Mouse (Mus musculus) midbrain, postnatal 0 days (tissue): ENCODE results near the gene Rpl41. TPM values are rescaled to one million over a fixed set of nuclear protein-coding genes. Genes with fewer than 3 reads are reported as not detected.

Experiments
- ATAC-seq: fragments of 200-750 bp; cut with Nextera tagmentation; 2 replicates; pipeline ENCODE4 v1.8.0; 2017; ENCODE audit warnings: moderate number of reproducible peaks, mild to moderate bottlenecking, moderate TSS enrichment, moderate library complexity; ENCODE audit not compliant: low FRiP score
- DNase-seq: peaks from one replicate; pipeline ENCODE4 v3.0.0-alpha.2; 2015; ENCODE audit warnings: low spot score
- H3K27ac ChIP-seq: fragments of 300-500 bp; sonication (generic); 2 replicates; pipeline ENCODE4 v1.5.1; 2014; ENCODE audit warnings: low read depth, mild to moderate bottlenecking, low read length, mixed read lengths
- H3K27me3 ChIP-seq: fragments of 300-500 bp; sonication (generic); 2 replicates; pipeline ENCODE4 v1.6.1; 2014; ENCODE audit warnings: low read length, control low read depth, mixed read lengths; ENCODE audit not compliant: insufficient read depth
- H3K36me3 ChIP-seq: fragments of 300-500 bp; sonication (generic); 2 replicates; pipeline ENCODE4 v1.6.1; 2014; ENCODE audit warnings: low read length, control low read depth, mixed read lengths; ENCODE audit not compliant: insufficient read depth
- H3K4me1 ChIP-seq: fragments of 300-500 bp; sonication (generic); 2 replicates; pipeline ENCODE4 v1.6.1; 2014; ENCODE audit warnings: mild to moderate bottlenecking, control low read depth, antibody characterized with exemption, low read length, mixed read lengths; ENCODE audit not compliant: insufficient read depth
- H3K4me2 ChIP-seq: fragments of 300-500 bp; sonication (generic); 2 replicates; pipeline ENCODE4 v1.6.1; 2014; ENCODE audit warnings: low read depth, mild to moderate bottlenecking, low read length, mixed read lengths; ENCODE audit not compliant: poor library complexity, severe bottlenecking
- H3K4me3 ChIP-seq: fragments of 300-500 bp; sonication (generic); 2 replicates; pipeline ENCODE4 v1.5.1; 2014; ENCODE audit warnings: low read depth, mild to moderate bottlenecking, low read length, moderate library complexity
- H3K9ac ChIP-seq: fragments of 300-500 bp; sonication (generic); replicated peaks from 2 replicates; pipeline ENCODE4 v1.6.1; 2014; ENCODE audit warnings: mild to moderate bottlenecking, low read length, moderate library complexity, mixed read lengths; ENCODE audit not compliant: poor library complexity, severe bottlenecking
- H3K9me3 ChIP-seq: fragments of 300-500 bp; sonication (generic); 2 replicates; pipeline ENCODE4 v1.6.1; 2016; ENCODE audit warnings: low read length, control low read depth
- CTCF ChIP-seq: IDR thresholded peaks from 2 replicates; pipeline ENCODE4 v1.5.1; 2016; ENCODE audit warnings: antibody characterized with exemption, mild to moderate bottlenecking
- whole genome bisulfite sequencing: fragments of 180-500 bp; shearing (Covaris S2); extraction: QIAGEN DNeasy Blood & Tissue Kit; methylation state at CpG from one replicate; pipeline ENCODE4 v1.1.7; 2014; 5-methylcytosine and 5-hydroxymethylcytosine counted together
- polyA plus RNA-seq: library from polyadenylated mRNA; unstranded; fragments of >200 nt; fragmentation: Nextera tagmentation; extraction: Ambion mirVana; gene quantifications from 2 replicates; pipeline ENCODE4 v1.2.1, GENCODE M21; 2015
- total RNA-seq: library from RNA; depleted of rRNA; stranded (reverse); fragments of >200 nt; gene quantifications from 2 replicates; pipeline ENCODE4 v1.2.3, GENCODE M21; 2014

Gene Rpl41
- total and polyA plus RNA-seq, 2 experiments from 2014 or later = 807 to 2,464 TPM

GRCm38 (mm10) chr10:128535624-128536265 is 13.4 kb downstream of the Rpl41 start:
- no peak for TF ChIP-seq CTCF
- 70% methylated on average over 4 of the region's 4 CpGs for WGBS
- Histone ChIP-seq H3K36me3 (no peaks in the 10 kb centered on the region), H3K9me3 (no peaks in the 10 kb centered on the region), H3K27me3 (no peaks in the 10 kb centered on the region), H3K27ac (no peak overlapping the region), H3K4me1 (no peaks in the 10 kb centered on the region), H3K9ac (no peak overlapping the region), H3K4me2 (peak overlapping the region; percentile 31), H3K4me3 (0 out of 2 replicates have a peak overlapping the region, but pooled peaks have one; percentile 5)
- ATAC-seq (no peak; the same call in 1 of the 2 replicates), DNase-seq (no peak)

DNA sequence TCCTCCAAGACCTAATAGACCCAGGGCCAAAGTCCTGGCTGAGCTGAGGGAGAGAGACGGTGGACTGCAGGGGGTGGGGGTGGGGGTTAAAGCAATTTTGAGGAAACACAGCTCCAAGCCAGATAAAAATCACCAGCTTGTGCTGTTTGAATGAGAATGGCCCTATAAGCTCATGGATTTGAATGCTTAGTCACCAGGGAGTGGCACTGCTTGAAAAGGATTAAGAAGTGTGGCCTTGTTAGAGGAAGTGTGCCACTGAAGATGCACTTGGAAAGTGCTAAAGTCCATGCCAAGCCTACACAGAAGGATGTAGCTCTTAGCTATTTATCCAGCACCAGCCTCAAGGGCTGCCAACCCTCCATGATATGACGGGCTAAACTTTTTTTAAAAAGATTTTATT is 13.9 kb downstream of the Rpl41 start:
- no peak for TF ChIP-seq CTCF
- H3K4me3 ChIP-seq = no peak overlapping the region
- no peak overlapping the region for H3K9ac ChIP-seq
- H3K4me2 ChIP-seq = no peak overlapping the region
- no peak overlapping the region for H3K27ac ChIP-seq
- no peak for ATAC-seq
- H3K9me3 ChIP-seq = no peaks in the 10 kb centered on the region
- no peaks in the 10 kb centered on the region for H3K4me1 ChIP-seq
- 73% methylated on average over 2 of the region's 2 CpGs for WGBS
- no peaks in the 10 kb centered on the region for H3K36me3 ChIP-seq
- no peaks in the 10 kb centered on the region for H3K27me3 ChIP-seq
- no peak for DNase-seq

DNA sequence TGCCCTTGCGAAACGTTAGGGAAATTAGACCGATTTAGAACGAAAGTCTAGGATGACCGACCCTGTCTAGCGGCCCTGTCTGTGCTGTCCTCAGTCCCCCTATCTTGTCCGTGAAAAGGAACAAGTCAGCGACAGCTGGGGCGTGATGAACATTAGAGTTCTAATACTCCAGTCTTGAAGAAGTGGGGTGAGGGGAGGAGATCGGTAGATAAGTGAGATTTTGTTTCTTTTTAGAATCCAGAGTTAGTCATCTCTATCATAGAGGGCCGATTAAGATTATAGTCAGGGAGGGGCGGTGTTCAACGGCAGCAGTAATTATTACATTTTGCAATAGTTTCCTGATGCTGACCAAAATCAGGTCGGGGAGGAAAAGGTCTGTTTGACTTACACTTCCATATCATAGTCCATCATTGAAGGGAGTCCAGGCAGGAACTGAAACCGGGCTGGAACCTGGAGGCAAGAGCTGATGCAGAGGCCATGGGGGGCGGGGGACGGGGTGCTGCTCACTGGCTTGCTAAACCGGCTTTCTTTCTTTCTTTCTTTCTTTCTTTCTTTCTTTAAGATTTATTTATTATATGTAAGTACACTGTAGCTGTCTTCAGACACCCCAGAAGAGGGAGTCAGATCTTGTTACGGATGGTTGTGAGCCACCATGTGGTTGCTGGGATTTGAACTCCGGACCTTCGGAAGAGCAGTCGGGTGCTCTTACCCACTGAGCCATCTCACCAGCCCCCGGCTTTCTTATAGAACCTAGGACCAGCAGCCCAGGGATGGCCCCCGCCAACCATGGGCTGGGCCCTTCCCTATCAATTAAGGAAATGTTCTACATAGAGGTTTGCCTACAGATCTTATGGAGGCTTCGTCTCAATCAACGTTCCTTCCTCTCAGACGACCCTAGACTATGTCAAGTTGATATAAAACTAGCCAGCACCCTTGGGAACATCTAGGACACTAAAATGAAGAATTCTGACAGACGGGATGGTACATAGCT is 22.4 kb downstream of the Rpl41 start:
- peak overlapping the region; percentile 65 for H3K9ac ChIP-seq
- no peak for ATAC-seq
- WGBS = 30% methylated on average over 28 of the region's 28 CpGs

DNA sequence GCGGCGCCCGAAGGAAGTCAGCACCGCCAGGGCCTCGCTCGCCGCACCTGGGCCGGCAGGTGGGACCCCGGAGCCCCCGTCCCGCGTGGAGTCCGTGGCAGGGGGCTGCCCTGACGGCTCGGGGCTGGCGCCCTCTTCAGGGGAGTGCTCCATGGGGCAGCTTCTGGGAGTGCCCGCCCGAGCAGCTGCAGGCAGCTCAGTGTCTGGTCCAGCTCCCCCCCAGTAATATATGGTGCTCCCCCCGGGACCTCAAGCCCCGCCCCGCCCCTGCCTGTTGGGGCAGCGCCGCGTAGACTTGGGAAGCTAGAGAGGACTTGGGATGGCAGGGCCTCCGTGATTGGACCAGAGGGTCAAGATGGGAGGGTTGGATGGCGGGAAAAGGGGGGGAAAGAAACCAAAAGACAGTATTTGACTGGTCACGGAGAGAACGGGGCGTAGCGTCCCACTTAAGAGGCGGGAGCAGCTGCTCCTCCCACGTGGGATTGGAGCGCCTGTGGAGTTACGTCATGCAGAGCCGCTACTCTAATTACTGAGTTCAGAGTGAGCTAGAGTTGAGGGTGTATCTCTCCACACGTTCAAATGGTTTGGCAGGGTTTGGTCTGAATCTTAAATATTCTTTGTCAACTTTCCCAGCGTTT is 23.3 kb downstream of the Rpl41 start, which contains the start of gene Esyt1:
Esyt1 (minus strand) TSS at position 201 of the 638 bp plus-strand sequence.
- under 1% methylated on average over 37 of the region's 37 CpGs for WGBS

More for the DNA sequence above, 22.4 kb downstream of the Rpl41 start:
- Histone ChIP-seq H3K27ac (no peak overlapping the region), H3K4me2 (peak overlapping the region; percentile 100), H3K36me3 (no peaks in the 10 kb centered on the region), H3K4me3 (peak overlapping the region; percentile 71), H3K9me3 (no peaks in the 10 kb centered on the region), H3K27me3 (peaks cover 3% of the 10 kb centered on the region; the same call in 1 of the 2 replicates), H3K4me1 (no peaks in the 10 kb centered on the region; the same call in 1 of the 2 replicates)
- no peak for DNase-seq
- no peak for TF ChIP-seq CTCF

More for the DNA sequence above, 23.3 kb downstream of the Rpl41 start, which contains the start of gene Esyt1:
- Histone ChIP-seq H3K4me3 (peak within 1 kb of the TSS; percentile 71), H3K27me3 (peaks cover 3% of the 10 kb centered on the region; the same call in 1 of the 2 replicates), H3K4me1 (no peaks in the 10 kb centered on the region; the same call in 1 of the 2 replicates), H3K9ac (peak within 1 kb of the TSS; percentile 65), H3K4me2 (peak within 1 kb of the TSS; percentile 100), H3K9me3 (no peaks in the 10 kb centered on the region), H3K27ac (peak within 1 kb of the TSS; percentile 38; the same call in 1 of the 2 replicates), H3K36me3 (no peaks in the 10 kb centered on the region)
- TF ChIP-seq CTCF = peak; percentile 54
- ATAC-seq (peak; percentile 92), DNase-seq (peak; percentile 97)
